Mouse (Mus musculus): ENCODE measurements around the gene Plekhg2. TPM values are rescaled to one million over a fixed set of nuclear protein-coding genes. Genes with fewer than 3 reads are reported as not detected.

Gene Plekhg2
- polyA plus RNA-seq, 1 experiment from 2014 or later = 96.9 TPM

DNA sequence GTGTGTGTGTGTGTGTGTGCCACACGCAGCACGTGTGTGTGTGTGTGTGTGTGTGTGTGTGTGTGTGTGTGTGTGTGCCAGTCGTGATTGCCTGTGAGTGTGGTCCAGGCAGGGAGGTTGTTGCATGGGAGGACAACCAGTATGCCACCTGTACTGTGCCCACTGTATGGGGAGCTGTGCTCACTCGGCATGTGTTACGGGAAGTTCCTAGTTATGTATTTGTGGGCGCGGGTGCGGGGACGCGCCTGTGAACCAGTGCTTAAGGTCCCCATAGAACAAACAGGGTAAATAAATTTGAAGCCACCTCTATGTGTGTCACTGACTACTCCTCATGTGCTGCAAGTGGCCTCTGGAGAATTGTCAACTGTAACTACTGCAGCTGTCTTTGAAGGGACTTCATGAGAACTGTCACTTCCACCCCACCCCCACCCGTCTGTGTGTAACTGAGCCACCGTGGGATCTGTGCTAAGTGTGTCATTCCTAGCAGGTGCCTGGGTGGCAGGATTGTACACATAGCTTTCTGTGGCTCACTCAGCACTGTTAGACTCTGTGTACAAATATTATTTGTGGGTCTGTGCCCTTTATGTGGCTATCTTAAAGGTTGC lies 10.1 kb upstream of the Plekhg2 start:
- H3K4me2 ChIP-seq = peak overlapping the region; percentile 66
- ATAC-seq (ENCODE audit: insufficient number of reproducible peaks, insufficient read depth, low FRiP score, low TSS enrichment, low read depth) = no peak
- peak overlapping the region; percentile 63 for H3K9ac ChIP-seq (replicated peaks)
- 56% methylated on average over 10 of the region's 12 CpGs for WGBS
- H3K9me3 ChIP-seq = no peaks in the 10 kb centered on the region
- H3K36me3 ChIP-seq = peaks cover 24% of the 10 kb centered on the region
- no peaks in the 10 kb centered on the region for H3K27me3 ChIP-seq
- peak overlapping the region; percentile 38 for H3K4me3 ChIP-seq (replicated peaks)
- H3K4me1 ChIP-seq (replicated peaks) = peaks cover 58% of the 10 kb centered on the region
- H3K27ac ChIP-seq = peak overlapping the region; percentile 99

GRCm38 (mm10) chr7:28381938-28382337 lies 9.5 kb upstream of the Plekhg2 start:
- H3K9ac ChIP-seq (replicated peaks) = peak overlapping the region; percentile 63
- ATAC-seq (ENCODE audit: insufficient number of reproducible peaks, insufficient read depth, low FRiP score, low TSS enrichment, low read depth) = peak; percentile 61
- H3K4me3 ChIP-seq (replicated peaks) = peak overlapping the region; percentile 38
- peaks cover 63% of the 10 kb centered on the region for H3K4me1 ChIP-seq (replicated peaks)
- H3K4me2 ChIP-seq = peak overlapping the region; percentile 66
- H3K9me3 ChIP-seq = no peaks in the 10 kb centered on the region
- no peaks in the 10 kb centered on the region for H3K27me3 ChIP-seq
- under 1% methylated on average over 20 of the region's 20 CpGs for WGBS
- H3K36me3 ChIP-seq = peaks cover 24% of the 10 kb centered on the region
- H3K27ac ChIP-seq = peak overlapping the region; percentile 99

GRCm38 (mm10) chr7:28381017-28381790 lies 8.8 kb upstream of the Plekhg2 start:
- Histone ChIP-seq H3K4me1 (replicated peaks) (peaks cover 67% of the 10 kb centered on the region), H3K27ac (peak overlapping the region; percentile 99), H3K4me2 (peak overlapping the region; percentile 66), H3K4me3 (replicated peaks) (peak overlapping the region; percentile 38), H3K9ac (replicated peaks) (peak overlapping the region; percentile 63), H3K27me3 (no peaks in the 10 kb centered on the region), H3K36me3 (peaks cover 22% of the 10 kb centered on the region), H3K9me3 (no peaks in the 10 kb centered on the region)
- ATAC-seq (ENCODE audit: insufficient number of reproducible peaks, insufficient read depth, low FRiP score, low TSS enrichment, low read depth) = 0 out of 2 replicates have a peak, but pooled peaks have one; percentile 13
- 5% methylated on average over 30 of the region's 30 CpGs for WGBS

GRCm38 (mm10) chr7:28380237-28381016 lies 8.0 kb upstream of the Plekhg2 start, which contains the start of gene Zfp36:
Gene Zfp36 (minus strand): TSS chr7:28380253.
- Histone ChIP-seq H3K9ac (replicated peaks) (peak within 1 kb of the TSS; percentile 83), H3K4me3 (replicated peaks) (peak within 1 kb of the TSS; percentile 67), H3K36me3 (peaks cover 15% of the 10 kb centered on the region), H3K9me3 (no peaks in the 10 kb centered on the region), H3K4me1 (replicated peaks) (peaks cover 70% of the 10 kb centered on the region), H3K27me3 (no peaks in the 10 kb centered on the region), H3K27ac (peak within 1 kb of the TSS; percentile 99), H3K4me2 (peak within 1 kb of the TSS; percentile 93)
- 51% methylated on average over 17 of the region's 17 CpGs for WGBS
- ATAC-seq (ENCODE audit: insufficient number of reproducible peaks, insufficient read depth, low FRiP score, low TSS enrichment, low read depth) = no peak

GRCm38 (mm10) chr7:28378769-28379651 lies 6.6 kb upstream of the Plekhg2 start:
- Histone ChIP-seq H3K27me3 (no peaks in the 10 kb centered on the region), H3K4me2 (peak overlapping the region; percentile 93), H3K4me3 (replicated peaks) (peak overlapping the region; percentile 67), H3K27ac (peak overlapping the region; percentile 89), H3K9me3 (no peaks in the 10 kb centered on the region), H3K4me1 (replicated peaks) (peaks cover 72% of the 10 kb centered on the region), H3K36me3 (peaks cover 9% of the 10 kb centered on the region), H3K9ac (replicated peaks) (peak overlapping the region; percentile 83)
- 2% methylated on average over 53 of the region's 53 CpGs for WGBS
- ATAC-seq (ENCODE audit: insufficient number of reproducible peaks, insufficient read depth, low FRiP score, low TSS enrichment, low read depth) = peak; percentile 5; the same call in 1 of the 2 replicates

DNA sequence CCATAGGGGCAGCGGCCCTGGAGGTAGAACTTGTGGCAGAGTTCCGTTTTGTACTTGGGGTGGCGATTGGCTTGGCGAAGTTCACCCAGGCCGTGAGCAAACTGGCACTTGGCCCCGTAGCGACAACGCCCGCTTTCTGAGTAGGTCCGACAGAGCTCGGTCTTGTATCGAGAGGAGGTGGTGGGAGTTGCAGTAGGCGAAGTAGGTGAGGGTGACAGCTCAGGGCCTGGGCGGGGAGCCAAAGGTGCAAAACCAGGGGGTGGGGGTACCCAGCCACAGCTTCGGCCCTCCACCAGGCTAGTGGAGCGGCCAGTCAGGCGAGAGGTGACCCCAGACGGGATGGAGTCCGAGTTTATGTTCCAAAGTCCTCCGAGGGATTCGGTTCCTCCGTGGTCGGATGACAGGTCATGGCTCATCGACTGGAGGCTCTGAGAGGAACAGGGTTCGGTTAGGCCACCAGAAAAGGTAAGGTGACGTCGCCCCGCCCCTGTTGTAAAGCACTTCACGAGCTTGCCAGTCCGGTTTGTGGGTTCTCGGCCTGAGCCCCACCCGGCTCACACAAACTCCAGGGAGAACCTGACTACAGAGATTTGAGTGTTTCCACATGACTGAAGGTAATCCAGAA lies 5.8 kb upstream of the Plekhg2 start:
- WGBS = 36% methylated on average over 32 of the region's 32 CpGs
- no peak for ATAC-seq (ENCODE audit: insufficient number of reproducible peaks, insufficient read depth, low FRiP score, low TSS enrichment, low read depth)
- peaks cover 76% of the 10 kb centered on the region for H3K4me1 ChIP-seq (replicated peaks)
- peak overlapping the region; percentile 89 for H3K27ac ChIP-seq
- peak overlapping the region; percentile 93 for H3K4me2 ChIP-seq
- peak overlapping the region; percentile 83 for H3K9ac ChIP-seq (replicated peaks)
- no peaks in the 10 kb centered on the region for H3K9me3 ChIP-seq
- no peaks in the 10 kb centered on the region for H3K27me3 ChIP-seq
- peak overlapping the region; percentile 67 for H3K4me3 ChIP-seq (replicated peaks)
- H3K36me3 ChIP-seq = peaks cover 9% of the 10 kb centered on the region

DNA sequence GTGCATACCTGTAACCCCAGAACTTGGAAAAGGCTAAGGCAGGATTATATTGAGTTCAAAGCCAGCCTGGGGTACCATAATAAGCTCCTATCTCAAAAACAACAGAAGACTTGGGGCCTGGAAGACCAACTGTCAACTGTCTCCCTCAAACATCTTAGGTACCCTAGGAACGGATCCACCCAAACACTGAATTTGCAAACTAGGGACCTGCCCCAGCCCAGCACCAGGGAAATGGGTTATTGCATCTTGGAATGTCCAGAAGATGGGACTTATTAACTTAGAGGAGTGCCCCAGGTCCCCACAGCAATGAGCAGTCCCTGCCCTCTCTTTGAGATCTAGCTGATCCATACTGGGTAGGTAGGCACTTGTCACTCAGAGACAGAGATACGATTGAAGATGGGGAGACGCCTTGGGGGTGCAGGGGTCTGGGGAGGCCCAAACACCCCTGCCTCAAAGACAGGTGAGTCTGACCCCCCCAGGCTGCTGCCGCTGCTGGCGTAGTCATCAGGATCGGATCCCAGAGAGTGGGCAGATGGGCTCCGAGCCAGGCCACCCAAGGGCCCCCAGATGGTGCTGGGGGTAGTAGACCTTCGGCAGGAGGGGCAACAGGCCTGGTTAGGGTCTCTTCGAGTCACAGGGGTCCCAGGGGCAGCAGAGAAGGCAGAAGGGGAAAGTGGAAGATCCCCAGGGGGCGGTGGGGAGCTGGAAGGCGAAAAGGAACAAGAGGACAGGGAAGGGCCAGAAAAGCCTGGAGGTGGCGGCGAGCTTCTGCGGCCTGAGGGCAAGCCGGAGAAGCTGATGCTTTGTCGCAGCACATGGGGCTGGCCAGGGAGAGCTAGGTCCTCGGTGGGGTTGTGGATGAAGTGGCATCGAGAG lies 5.0 kb upstream of the Plekhg2 start:
- H3K9ac ChIP-seq (replicated peaks) = peak overlapping the region; percentile 83
- no peaks in the 10 kb centered on the region for H3K9me3 ChIP-seq
- peaks cover 9% of the 10 kb centered on the region for H3K36me3 ChIP-seq
- no peak for ATAC-seq (ENCODE audit: insufficient number of reproducible peaks, insufficient read depth, low FRiP score, low TSS enrichment, low read depth)
- peak overlapping the region; percentile 93 for H3K4me2 ChIP-seq
- 73% methylated on average over 18 of the region's 18 CpGs for WGBS
- peaks cover 68% of the 10 kb centered on the region for H3K4me1 ChIP-seq (replicated peaks)
- peak overlapping the region; percentile 89 for H3K27ac ChIP-seq
- H3K27me3 ChIP-seq = no peaks in the 10 kb centered on the region
- H3K4me3 ChIP-seq (replicated peaks) = peak overlapping the region; percentile 67

DNA sequence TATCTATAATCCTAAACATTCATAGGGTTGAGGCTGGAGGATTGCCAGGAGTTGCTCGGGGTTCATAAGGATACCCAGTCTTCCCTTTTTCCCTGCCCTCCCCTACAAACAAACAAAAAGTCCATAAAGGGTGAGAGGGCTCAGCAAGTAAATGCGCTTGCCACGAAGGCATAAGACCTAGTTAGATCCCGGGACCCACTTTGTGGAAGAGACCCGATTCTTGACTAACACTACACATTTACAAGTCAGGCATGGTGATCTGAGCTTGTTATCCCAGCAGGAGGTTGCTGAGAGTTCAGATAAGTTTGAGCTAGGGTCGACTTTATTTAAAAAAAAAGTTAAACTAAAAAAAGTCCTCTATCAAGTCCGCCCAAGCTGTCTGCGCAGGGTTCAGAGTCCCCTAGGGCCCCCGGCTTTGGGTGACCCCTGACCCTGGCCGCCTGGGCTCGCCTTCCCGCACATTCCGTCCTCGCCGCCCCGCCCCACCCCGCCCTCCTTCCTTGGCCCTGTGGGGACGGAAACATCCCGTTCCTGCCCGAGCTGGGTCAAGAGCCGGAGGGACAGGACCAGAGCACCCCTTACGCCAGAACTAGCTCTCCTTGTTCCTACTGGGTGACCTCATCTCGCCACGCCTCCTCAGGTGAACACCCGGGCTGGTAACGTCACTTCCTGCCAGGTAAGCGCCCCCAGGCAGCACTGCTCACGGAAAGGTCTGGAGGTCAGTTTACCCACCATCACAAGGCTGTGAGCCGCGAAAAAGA lies 3.8 kb upstream of the Plekhg2 start:
- Histone ChIP-seq H3K36me3 (peaks cover 9% of the 10 kb centered on the region), H3K9ac (replicated peaks) (peak overlapping the region; percentile 62), H3K4me1 (replicated peaks) (peaks cover 56% of the 10 kb centered on the region), H3K27ac (peak overlapping the region; percentile 99), H3K4me2 (peak overlapping the region; percentile 78), H3K27me3 (no peaks in the 10 kb centered on the region), H3K4me3 (replicated peaks) (peak overlapping the region; percentile 41), H3K9me3 (no peaks in the 10 kb centered on the region)
- no peak for ATAC-seq (ENCODE audit: insufficient number of reproducible peaks, insufficient read depth, low FRiP score, low TSS enrichment, low read depth)
- 4% methylated on average over 30 of the region's 30 CpGs for WGBS
